Mouse (Mus musculus): ENCODE measurements at regions not wholly inside any gene's neighbourhood (a gene's known extent, or its start where the extent isn't known, plus 50 kb on each side); places are given as distances from the start of the nearest gene placed in this dataset.

GRCm38 (mm10) chr6:44815362-44815761 lies 243.8 kb upstream of the Cntnap2 start:
- TF ChIP-seq CTCF (IDR thresholded peaks at IDR 0.05 in 2 of 3, conservative IDR thresholded peaks at IDR 0.05 in 1 of 3; ENCODE audit: control insufficient read depth in 1 of 3, insufficient read depth in 1 of 3, low read depth in 2 of 3, low read length in 3 of 3, poor library complexity in 1 of 3, severe bottlenecking in 1 of 3), result no peak
- no peak for TF ChIP-seq E2F4 (IDR thresholded peaks at IDR 0.05; ENCODE audit: borderline replicate concordance, low read depth, low read length)
- no peak for TF ChIP-seq POLR2A (IDR thresholded peaks at IDR 0.05; ENCODE audit: control insufficient read depth in 1 of 2, insufficient read depth in 1 of 2, low read depth in 1 of 2, low read length in 2 of 2, poor library complexity in 1 of 2)
- TF ChIP-seq MEF2A (IDR thresholded peaks at IDR 0.05; ENCODE audit: extremely low read depth, insufficient replicate concordance, low read depth, low read length, poor library complexity, severe bottlenecking), result no peak

All from MEL (cell line).